Mouse (Mus musculus) CH12.LX (cell line): Measurements from ENCODE around the gene Ston2. TPM values are rescaled to one million over a fixed set of nuclear protein-coding genes. Genes with fewer than 3 reads are reported as not detected.

Experiments used
- DNase-seq: peaks from one replicate; pipeline ENCODE4 v3.0.0-alpha.2; 2013; ENCODE audit errors: extremely low read depth
- H3K27ac ChIP-seq: 2 replicates; pipeline ENCODE4 v1.5.1; 2012; ENCODE audit warnings: low read depth, mild to moderate bottlenecking, control low read depth, moderate library complexity; ENCODE audit not compliant: insufficient read depth
- H3K27me3 ChIP-seq: replicated peaks from 2 replicates; pipeline ENCODE3; 2012; ENCODE audit warnings: inconsistent platforms
- H3K36me3 ChIP-seq, 2 experiments: replicated peaks in 1 of 2; 2 replicates each; pipeline versions ENCODE3 to v1.6.1; 2012; ENCODE audit warnings: inconsistent platforms in 1 of 2, low read length in 1 of 2, mild to moderate bottlenecking in 1 of 2, mixed read lengths in 1 of 2, moderate library complexity in 1 of 2; ENCODE audit not compliant: control insufficient read depth in 1 of 2, insufficient read depth in 1 of 2
- H3K4me1 ChIP-seq, 2 experiments: 2 replicates each; pipeline ENCODE4 v1.6.1; 2012; ENCODE audit warnings: inconsistent platforms in 1 of 2, moderate library complexity in 1 of 2; ENCODE audit not compliant: insufficient read depth in 2 of 2, control insufficient read depth in 1 of 2
- H3K4me2 ChIP-seq: 2 replicates; pipeline ENCODE4 v1.6.1; 2012; ENCODE audit warnings: low read depth, mild to moderate bottlenecking, control low read depth; ENCODE audit not compliant: poor library complexity, insufficient read depth, severe bottlenecking
- H3K4me3 ChIP-seq, 3 experiments: fragments of 150-350 bp in 1 of 3; sonication (generic) in 1 of 3; replicated peaks in 1 of 3; 2 replicates each; pipeline versions ENCODE3 to v1.5.1; 2011 to 2012; ENCODE audit warnings: low read depth in 2 of 3, low read length in 2 of 3, mild to moderate bottlenecking in 2 of 3, moderate library complexity in 2 of 3, control low read depth in 1 of 3, improper control_type of control experiment in 1 of 3, inconsistent platforms in 1 of 3, mixed read lengths in 1 of 3; ENCODE audit not compliant: poor library complexity in 1 of 3
- H3K79me2 ChIP-seq: replicated peaks from 2 replicates; pipeline ENCODE4 v1.6.1; 2012; ENCODE audit warnings: mild to moderate bottlenecking, moderate library complexity; ENCODE audit not compliant: control insufficient read depth, poor library complexity, insufficient read depth, severe bottlenecking; ENCODE audit errors: extremely low read depth
- H3K9ac ChIP-seq: 2 replicates; pipeline ENCODE4 v1.6.1; 2012; ENCODE audit warnings: low read depth, mild to moderate bottlenecking, control low read depth, moderate library complexity; ENCODE audit not compliant: insufficient read depth
- H3K9me3 ChIP-seq: replicated peaks from 2 replicates; pipeline ENCODE3; 2012; ENCODE audit warnings: low read length, inconsistent platforms, mixed read lengths
- BHLHE40 ChIP-seq: IDR thresholded peaks from 2 replicates; pipeline ENCODE4 v1.6.1; 2011; ENCODE audit warnings: mild to moderate bottlenecking, low read depth, low read length, improper control_type of control experiment
- CHD1 ChIP-seq: IDR thresholded peaks from 2 replicates; pipeline ENCODE4 v1.6.1; 2012; ENCODE audit warnings: low read depth, low read length, improper control_type of control experiment, inconsistent platforms
- CHD2 ChIP-seq: IDR thresholded peaks from 2 replicates; pipeline ENCODE4 v1.6.1; 2011; ENCODE audit warnings: low read length, improper control_type of control experiment
- E2F4 ChIP-seq: IDR thresholded peaks from 2 replicates; pipeline ENCODE4 v1.6.1; 2011; ENCODE audit warnings: low read depth, low read length, improper control_type of control experiment; ENCODE audit not compliant: insufficient replicate concordance
- ELF1 ChIP-seq: IDR thresholded peaks from 2 replicates; pipeline ENCODE4 v1.6.1; 2014; ENCODE audit warnings: low read depth, mild to moderate bottlenecking, inconsistent platforms, low read length, improper control_type of control experiment
- EP300 ChIP-seq: IDR thresholded peaks from 2 replicates; pipeline ENCODE4 v1.6.1; 2011; ENCODE audit warnings: low read length, improper control_type of control experiment
- ETS1 ChIP-seq: conservative IDR thresholded peaks from 2 replicates; pipeline ENCODE4 v1.6.1; 2012; ENCODE audit warnings: low read depth, mild to moderate bottlenecking, inconsistent platforms, low read length, improper control_type of control experiment, moderate library complexity
- HCFC1 ChIP-seq: IDR thresholded peaks from 2 replicates; pipeline ENCODE4 v1.6.1; 2012; ENCODE audit warnings: low read depth, mild to moderate bottlenecking, inconsistent platforms, low read length, improper control_type of control experiment
- IRF4 ChIP-seq: IDR thresholded peaks from 2 replicates; pipeline ENCODE4 v1.6.1; 2014; ENCODE audit warnings: low read depth, mild to moderate bottlenecking, inconsistent platforms, low read length, improper control_type of control experiment
- KAT2A ChIP-seq: IDR thresholded peaks from 2 replicates; pipeline ENCODE4 v1.6.1; 2012; ENCODE audit warnings: low read length, improper control_type of control experiment, inconsistent platforms; ENCODE audit not compliant: insufficient replicate concordance
- MAZ ChIP-seq: IDR thresholded peaks from 2 replicates; pipeline ENCODE4 v1.6.1; 2012; ENCODE audit warnings: low read depth, mild to moderate bottlenecking, inconsistent platforms, low read length, improper control_type of control experiment, moderate library complexity
- MEF2A ChIP-seq: IDR thresholded peaks from 2 replicates; pipeline ENCODE4 v1.6.1; 2014; ENCODE audit warnings: low read depth, mild to moderate bottlenecking, inconsistent platforms, low read length, improper control_type of control experiment, borderline replicate concordance
- MXI1 ChIP-seq: IDR thresholded peaks from 2 replicates; pipeline ENCODE4 v1.6.1; 2011; ENCODE audit warnings: mild to moderate bottlenecking, low read depth, low read length, improper control_type of control experiment
- MYC ChIP-seq: IDR thresholded peaks from 2 replicates; pipeline ENCODE4 v1.6.1; 2011; ENCODE audit warnings: low read depth, mild to moderate bottlenecking, improper control_type of control experiment, low read length
- NELFE ChIP-seq: IDR thresholded peaks from 2 replicates; pipeline ENCODE4 v1.6.1; 2011; ENCODE audit warnings: low read depth, low read length, improper control_type of control experiment
- POLR2A ChIP-seq: IDR thresholded peaks from 2 replicates; pipeline ENCODE4 v1.6.1; 2011; ENCODE audit warnings: low read depth, mild to moderate bottlenecking, improper control_type of control experiment, low read length
- POLR2AphosphoS2 ChIP-seq: IDR thresholded peaks from 2 replicates; pipeline ENCODE4 v1.6.1; 2011; ENCODE audit warnings: low read depth, low read length, improper control_type of control experiment
- RCOR1 ChIP-seq: conservative IDR thresholded peaks from 2 replicates; pipeline ENCODE4 v1.6.1; 2012; ENCODE audit warnings: low read depth, mild to moderate bottlenecking, inconsistent platforms, low read length, improper control_type of control experiment
- SIN3A ChIP-seq: IDR thresholded peaks from 2 replicates; pipeline ENCODE4 v1.6.1; 2012; ENCODE audit warnings: low read length, improper control_type of control experiment, inconsistent platforms
- TBP ChIP-seq: conservative IDR thresholded peaks from 2 replicates; pipeline ENCODE4 v1.6.1; 2011; ENCODE audit warnings: low read depth, low read length, improper control_type of control experiment
- UBTF ChIP-seq: IDR thresholded peaks from 2 replicates; pipeline ENCODE4 v1.6.1; 2012; ENCODE audit warnings: low read depth, mild to moderate bottlenecking, inconsistent platforms, low read length, improper control_type of control experiment, moderate library complexity
- USF2 ChIP-seq: conservative IDR thresholded peaks from 2 replicates; pipeline ENCODE4 v1.6.1; 2011; ENCODE audit warnings: low read depth, low read length, improper control_type of control experiment
- ZC3H11A ChIP-seq: IDR thresholded peaks from 2 replicates; pipeline ENCODE4 v1.6.1; 2012; ENCODE audit warnings: low read depth, mild to moderate bottlenecking, inconsistent platforms, low read length, improper control_type of control experiment
- ZMIZ1 ChIP-seq: IDR thresholded peaks from 2 replicates; pipeline ENCODE4 v1.6.1; 2012; ENCODE audit warnings: low read depth, mild to moderate bottlenecking, inconsistent platforms, low read length, improper control_type of control experiment
- ZNF384 ChIP-seq: IDR thresholded peaks from 2 replicates; pipeline ENCODE4 v1.6.1; 2012; ENCODE audit warnings: low read depth, low read length, improper control_type of control experiment, inconsistent platforms
- dilution Hi-C: fragments of 300-500 bp; cut with MboI; formaldehyde crosslinking; loops from 2 replicates; pipeline ENCODE4 v1.14.3; 2020; ENCODE audit warnings: low sequenced_read_pairs; ENCODE audit not compliant: extremely low pct_unique_long_range_greater_than_20kb, extremely low pct_ligation_motif_present
- in situ Hi-C: fragments of 300-500 bp; cut with MboI; formaldehyde crosslinking; loops from 3 replicates; pipeline ENCODE4 v1.14.3; 2019; ENCODE audit warnings: low sequenced_read_pairs, low pct_ligation_motif_present, low pct_unique_long_range_greater_than_20kb, mixed read lengths
- polyA plus RNA-seq: library from polyadenylated mRNA; unstranded; fragments of >175 nt; gene quantifications from 2 replicates; pipeline ENCODE4 v1.2.1, GENCODE M21; 2012; ENCODE audit warnings: low read depth; ENCODE audit not compliant: insufficient read length
- total RNA-seq, 2 experiments: library from RNA; depleted of rRNA; stranded (reverse); fragments of 300-350 nt in 1 of 2; fragments of >200 nt in 1 of 2; gene quantifications; 2 replicates each; pipeline ENCODE4 v1.2.3; 2012 to 2014

Gene Ston2
- total and polyA plus RNA-seq, 3 experiments: 0.21 to 0.34 TPM; not detected in 1

GRCm38 (mm10) chr12:91757854-91758562 is 30.2 kb downstream of the Ston2 start:
- Histone ChIP-seq H3K4me2 (no peak overlapping the region), H3K4me1 (peaks cover 3 to 11% of the 10 kb centered on the region in 2 experiments), H3K9me3 (no peaks in the 10 kb centered on the region), H3K4me3 (no peak overlapping the region), H3K27me3 (peaks cover 37% of the 10 kb centered on the region), H3K36me3 (no peaks in the 10 kb centered on the region), H3K79me2 (no peaks in the 10 kb centered on the region), H3K27ac (no peak overlapping the region), H3K9ac (no peak overlapping the region)
- TF ChIP-seq UBTF: no peak
- TF ChIP-seq HCFC1: no peak
- no peak for TF ChIP-seq MEF2A
- TF ChIP-seq MAZ: no peak
- TF ChIP-seq TBP: no peak
- no peak for TF ChIP-seq ELF1
- no peak for TF ChIP-seq ZMIZ1
- TF ChIP-seq IRF4: no peak
- TF ChIP-seq CHD1: no peak
- no peak for TF ChIP-seq POLR2AphosphoS2
- no peak for TF ChIP-seq MXI1
- TF ChIP-seq USF2: no peak
- TF ChIP-seq POLR2A: no peak
- TF ChIP-seq NELFE: no peak
- TF ChIP-seq CHD2: no peak
- TF ChIP-seq MYC: no peak
- TF ChIP-seq EP300: no peak
- TF ChIP-seq SIN3A: no peak
- TF ChIP-seq KAT2A: no peak
- TF ChIP-seq E2F4: no peak
- dilution Hi-C loops (no loop called here), in situ Hi-C loops (no loop called here)
- DNase-seq: no peak

GRCm38 (mm10) chr12:91756562-91757166 is 31.5 kb downstream of the Ston2 start:
- Histone ChIP-seq H3K9me3 (no peaks in the 10 kb centered on the region), H3K4me1 (peaks cover 3 to 11% of the 10 kb centered on the region in 2 experiments), H3K27ac (no peak overlapping the region), H3K27me3 (peaks cover 25% of the 10 kb centered on the region), H3K4me2 (peak overlapping the region; percentile 41), H3K9ac (no peak overlapping the region), H3K4me3 (no peak overlapping the region), H3K36me3 (no peaks in the 10 kb centered on the region), H3K79me2 (no peaks in the 10 kb centered on the region)
- DNase-seq: peak; percentile 28
- in situ Hi-C loops: no loop called here
- dilution Hi-C loops: no loop called here
- TF ChIP-seq MXI1: no peak
- TF ChIP-seq RCOR1: no peak
- no peak for TF ChIP-seq ELF1
- TF ChIP-seq ETS1: peak; percentile 33; the same call in 1 of the 2 replicates
- TF ChIP-seq USF2: no peak
- peak; percentile 65 for TF ChIP-seq ZNF384
- TF ChIP-seq MYC: no peak
- TF ChIP-seq ZC3H11A: no peak
- TF ChIP-seq IRF4: peak; percentile 62; the same call in 1 of the 2 replicates
- TF ChIP-seq MAZ: no peak
- TF ChIP-seq BHLHE40: no peak
- TF ChIP-seq NELFE: no peak
- TF ChIP-seq SIN3A: no peak
- TF ChIP-seq HCFC1: no peak
- no peak for TF ChIP-seq E2F4
- peak; percentile 43; the same call in 1 of the 2 replicates for TF ChIP-seq CHD2
